Mouse (Mus musculus): ENCODE data around the gene Ube2n. TPM values are rescaled to one million over a fixed set of nuclear protein-coding genes. Genes with fewer than 3 reads are reported as not detected.

Gene Ube2n
- total RNA-seq (2021) = 100 to 1,000 TPM in 1 of 2 experiments, 10 to 100 TPM in 1; 91.7 to 110 TPM
- long read RNA-seq, experiment 1, transcript Ube2n-201 (4 exons, 3,867 nt) = major isoform, 58 of 62 reads
- long read RNA-seq, experiment 1, partial matches to known transcripts = 0 of 62 reads
- long read RNA-seq, experiment 1, other reads (novel, unspliced or antisense) = 2 of 62 reads
- long read RNA-seq, experiment 2, transcript Ube2n-201 (4 exons, 3,867 nt) = major isoform, 59 of 62 reads
- long read RNA-seq, experiment 2, partial matches to known transcripts = 1 of 62 reads
- long read RNA-seq, experiment 2, other reads (novel, unspliced or antisense) = 2 of 62 reads

DNA sequence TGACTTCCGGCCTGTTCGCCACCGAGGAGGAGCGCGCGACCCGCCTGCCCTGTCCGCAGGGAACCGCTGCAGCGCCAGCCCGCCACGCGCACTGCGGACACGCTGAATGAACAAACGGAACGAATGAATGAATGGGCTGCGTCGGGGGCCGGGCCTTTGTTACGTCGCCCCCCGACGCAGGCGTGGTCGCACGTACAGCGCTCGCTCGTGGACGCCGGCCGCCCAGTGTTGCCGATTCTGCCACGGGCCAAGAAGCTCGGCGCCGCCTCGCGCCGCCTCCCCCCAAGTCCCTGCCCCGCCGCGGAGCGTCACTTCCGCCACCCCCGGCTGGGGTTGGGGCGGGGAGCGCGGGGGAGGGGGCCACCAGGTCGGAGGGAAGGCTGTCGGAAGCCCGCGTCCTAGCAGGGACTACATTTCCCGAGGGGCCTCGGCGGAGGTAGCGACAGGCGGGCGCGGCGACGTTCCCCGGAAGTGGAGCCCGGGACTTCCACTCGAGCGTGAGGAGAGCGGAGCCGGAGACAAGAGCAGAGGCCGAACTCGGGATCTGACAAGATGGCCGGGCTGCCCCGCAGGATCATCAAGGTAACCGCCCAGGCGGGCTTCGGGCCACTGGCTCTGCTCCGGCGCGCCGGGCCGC lies at the start of gene Ube2n:
TSS of gene Ube2n (plus strand) at position 490 of the 637 bp plus-strand sequence.
- intact Hi-C loops (cut with DNase I; ENCODE audit: low total_unique reads) = no loop called here
- peak; percentile 99 for DNase-seq

GRCm38 (mm10) chr10:95465485-95465896 lies 49.5 kb upstream of the Ube2n start:
- no peak for DNase-seq
- intact Hi-C loops (cut with DNase I; ENCODE audit: low total_unique reads) = no loop called here

DNA sequence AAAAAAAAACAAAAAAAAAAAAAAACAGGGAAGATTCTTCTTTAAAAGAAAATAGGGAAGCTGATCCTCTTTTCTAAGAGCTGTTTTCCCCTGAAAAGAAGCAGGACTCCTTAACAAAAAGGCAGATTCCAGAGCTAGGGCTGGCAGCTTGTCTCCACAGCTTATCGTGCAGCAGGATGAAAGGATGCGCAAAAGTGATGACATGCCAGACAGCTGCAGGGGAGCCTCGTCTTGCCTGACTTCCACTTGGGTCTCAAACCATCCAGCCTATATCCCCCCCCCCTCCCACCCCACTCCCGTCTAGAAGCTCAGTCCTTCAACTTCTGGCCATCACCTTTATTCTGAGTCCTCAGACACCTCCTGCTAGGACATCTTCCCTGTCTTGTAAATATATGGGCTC lies 46.1 kb upstream of the Ube2n start:
- intact Hi-C loops (cut with DNase I; ENCODE audit: low total_unique reads) = no loop called here
- DNase-seq = no peak

- DNase-seq = no peak
- intact Hi-C loops (cut with DNase I; ENCODE audit: low total_unique reads) = no loop called here
These were observed 43.8 kb upstream of the Ube2n start for GRCm38 (mm10) chr10:95471186-95471585.

DNA sequence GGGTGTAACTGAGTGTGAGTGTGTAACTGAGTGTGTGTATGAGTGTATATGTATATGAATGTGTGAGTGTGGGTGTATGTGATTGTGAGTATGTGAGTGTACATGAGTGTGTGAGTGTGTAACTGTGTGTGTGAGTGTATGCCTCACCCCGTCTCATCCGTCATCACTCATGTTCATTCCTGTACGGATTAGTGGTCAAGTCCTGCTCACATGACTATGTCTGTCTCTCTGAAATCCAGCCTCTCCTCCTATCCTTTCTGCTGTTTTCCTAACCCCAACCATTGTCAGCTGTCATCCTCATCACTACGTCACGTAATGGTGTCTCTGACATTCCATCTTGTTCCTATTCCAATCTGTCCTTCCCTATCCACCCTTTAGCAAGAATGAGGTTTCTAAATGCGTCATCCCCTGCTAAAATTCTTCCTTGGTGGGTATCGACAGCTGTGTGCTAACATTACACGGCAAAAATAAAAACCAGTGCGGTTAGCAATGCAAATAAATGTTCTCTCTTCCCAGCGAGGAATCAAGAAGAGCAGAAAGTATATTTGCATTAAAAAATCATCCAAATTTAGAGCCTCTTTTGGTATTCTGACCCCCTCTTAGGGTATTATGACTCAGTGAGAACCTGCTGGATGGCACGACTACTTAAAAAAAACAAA lies 42.9 kb upstream of the Ube2n start:
- intact Hi-C loops (cut with DNase I; ENCODE audit: low total_unique reads) = no loop called here
- no peak for DNase-seq

DNA sequence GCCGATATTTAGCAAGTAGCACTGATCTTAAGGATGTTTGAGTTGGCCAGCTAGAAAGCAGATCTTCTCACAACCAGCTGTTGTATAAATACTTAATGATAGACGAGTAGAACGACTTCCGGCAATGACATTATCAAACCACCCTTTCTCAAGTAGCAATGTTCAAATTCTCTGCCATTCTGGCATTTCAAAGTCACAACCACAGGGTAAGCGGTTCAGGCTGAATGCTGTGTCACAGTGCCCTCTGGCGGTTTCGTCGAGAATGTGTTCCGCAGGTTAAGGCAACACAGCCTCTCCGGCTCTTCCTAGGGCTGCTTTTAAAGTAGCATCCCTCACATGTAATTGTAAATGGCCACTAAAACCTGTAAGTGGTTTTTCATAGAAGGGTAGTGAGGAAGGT lies 39.0 kb upstream of the Ube2n start:
- peak; percentile 84 for DNase-seq
- intact Hi-C loops (cut with DNase I; ENCODE audit: low total_unique reads) = loop anchor here (5.0 kb wide), 3 partner anchors 54 to 484 kb away; no protein-coding TSS in a partner anchor

- intact Hi-C loops (cut with DNase I; ENCODE audit: low total_unique reads) = loop anchor here (5.0 kb wide), 3 partner anchors 55 to 485 kb away; no protein-coding TSS in a partner anchor
- DNase-seq = no peak
These were observed 37.4 kb upstream of the Ube2n start for GRCm38 (mm10) chr10:95477516-95477915.

DNA sequence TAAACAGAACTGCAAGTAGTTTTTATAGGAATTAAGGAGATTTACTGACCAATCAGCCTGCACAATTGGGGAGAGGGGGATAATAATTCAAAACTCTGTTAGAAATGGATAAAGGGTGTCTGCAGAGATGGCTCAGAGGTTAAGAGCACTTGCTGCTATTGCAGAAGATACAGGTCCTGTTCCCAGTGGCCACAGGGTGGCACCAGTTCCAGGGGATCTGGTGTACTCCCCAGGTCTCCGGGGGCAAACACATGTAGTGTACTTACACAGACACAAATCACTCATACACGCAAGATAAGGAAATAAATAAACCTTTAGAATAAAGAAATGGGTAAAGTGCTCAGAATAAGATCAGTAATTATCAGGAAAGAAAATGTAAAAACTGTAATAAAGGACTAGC lies 25.3 kb upstream of the Ube2n start:
- DNase-seq = peak; percentile 52
- intact Hi-C loops (cut with DNase I; ENCODE audit: low total_unique reads) = no loop called here

DNA sequence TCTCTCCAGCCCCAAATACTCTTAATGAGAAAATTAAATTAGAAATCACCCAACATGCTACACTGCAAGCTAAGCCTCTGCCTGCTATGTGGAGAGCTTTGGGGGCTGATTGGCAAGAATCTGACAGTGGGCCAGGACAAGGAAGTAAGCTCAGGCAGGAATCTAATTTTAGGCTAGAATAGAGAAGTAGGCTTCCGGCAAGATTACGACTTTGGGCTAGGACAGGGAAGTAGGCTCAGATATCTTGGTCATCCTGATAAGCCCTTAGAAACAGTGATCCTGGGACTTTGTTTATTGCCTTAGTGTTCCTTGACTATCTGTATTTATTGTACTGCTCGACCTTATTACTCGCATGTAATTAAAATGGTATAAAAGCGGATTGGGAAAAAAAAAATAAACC lies 20.7 kb upstream of the Ube2n start:
- intact Hi-C loops (cut with DNase I; ENCODE audit: low total_unique reads) = no loop called here
- DNase-seq = no peak

DNA sequence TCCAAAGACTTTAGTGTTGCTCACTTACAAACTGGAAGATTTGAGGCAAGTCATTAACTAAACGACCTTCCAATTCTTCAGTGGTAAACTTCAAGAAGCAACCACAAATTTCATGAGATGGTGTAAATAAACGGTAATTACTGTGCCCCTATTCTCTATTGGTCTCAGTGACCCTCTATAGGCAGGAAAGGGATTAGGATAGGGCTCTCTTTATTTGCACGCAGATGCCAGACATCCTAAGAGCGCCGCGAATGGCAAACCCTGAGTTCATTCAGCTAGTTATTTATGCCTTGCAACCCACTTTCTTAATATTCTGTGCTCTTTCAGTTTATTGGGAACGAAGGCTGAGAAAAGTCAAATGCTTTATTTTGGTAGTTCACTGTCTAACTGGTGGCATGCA lies 13.9 kb upstream of the Ube2n start:
- intact Hi-C loops (cut with DNase I; ENCODE audit: low total_unique reads) = no loop called here
- no peak for DNase-seq

- intact Hi-C loops (cut with DNase I; ENCODE audit: low total_unique reads) = no loop called here
These were observed 13.4 kb upstream of the Ube2n start, which contains the start of gene Mrpl42 for GRCm38 (mm10) chr10:95501463-95502081. Gene Mrpl42, minus strand, starts transcription at chr10:95501940.

DNA sequence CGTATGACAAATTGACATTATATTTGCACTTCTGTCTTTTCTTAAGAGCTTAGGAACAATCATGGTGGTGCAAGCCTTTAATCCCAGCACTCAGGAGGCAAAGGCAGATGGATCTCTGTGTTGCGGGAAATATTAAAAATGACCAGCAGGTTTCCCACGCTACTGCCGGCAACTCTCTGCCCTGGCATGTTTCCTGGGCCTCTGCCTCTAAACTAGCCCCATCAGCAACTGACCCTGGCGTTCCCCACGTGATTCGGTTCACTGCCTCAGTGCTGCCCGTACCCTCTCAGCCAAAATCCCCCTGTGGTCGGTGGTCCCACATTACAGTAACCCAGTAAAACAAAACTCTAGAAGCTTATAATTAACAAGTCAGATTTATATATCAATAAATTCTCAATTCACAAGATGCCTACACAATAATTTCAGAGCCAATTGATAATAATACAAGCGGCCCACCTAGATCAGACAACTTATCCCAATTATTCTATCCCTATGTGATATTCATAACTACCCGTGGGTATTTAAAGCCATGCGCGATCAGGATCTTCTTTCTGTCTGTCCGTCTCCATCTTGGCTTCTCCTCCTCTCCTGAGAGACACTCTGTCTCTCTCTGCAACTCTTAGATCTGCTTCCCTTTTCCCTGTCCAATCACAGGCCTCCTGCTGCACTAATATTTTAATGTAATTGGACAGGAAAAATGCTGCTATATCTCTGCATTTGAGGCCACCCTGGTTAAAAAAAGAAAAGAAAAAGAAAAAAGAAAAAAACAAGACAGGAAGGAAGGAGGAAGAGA lies 11.3 kb upstream of the Ube2n start:
- intact Hi-C loops (cut with DNase I; ENCODE audit: low total_unique reads) = no loop called here
- DNase-seq = no peak

More at GRCm38 (mm10) chr10:95501463-95502081, 13.4 kb upstream of the Ube2n start, which contains the start of gene Mrpl42:
- DNase-seq = peak; percentile 89

- no peak for DNase-seq
- intact Hi-C loops (cut with DNase I; ENCODE audit: low total_unique reads) = no loop called here
These were observed 10.6 kb upstream of the Ube2n start for GRCm38 (mm10) chr10:95504341-95504740.

- intact Hi-C loops (cut with DNase I; ENCODE audit: low total_unique reads) = no loop called here
- DNase-seq = no peak
These were observed 6.8 kb upstream of the Ube2n start for GRCm38 (mm10) chr10:95508126-95508525.

DNA sequence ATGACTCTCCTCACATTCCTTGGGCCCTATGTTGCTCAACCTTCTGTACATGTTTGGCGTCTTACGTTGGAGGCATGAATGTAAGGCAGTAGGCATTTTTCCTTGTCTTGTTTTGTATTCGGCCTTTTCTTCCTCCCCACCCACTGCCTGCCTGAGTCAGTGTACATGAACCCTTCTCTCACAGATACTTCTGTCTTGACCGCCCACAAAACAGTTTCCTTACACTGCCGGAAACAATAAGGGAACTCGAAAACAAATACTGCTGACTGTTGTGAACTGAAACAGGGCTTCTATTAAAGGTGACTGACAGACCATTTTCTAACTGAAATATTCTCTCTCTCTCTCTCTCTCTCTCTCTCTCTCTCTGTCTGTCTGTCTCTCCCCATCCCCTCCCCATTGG lies 6.2 kb upstream of the Ube2n start:
- DNase-seq = no peak
- intact Hi-C loops (cut with DNase I; ENCODE audit: low total_unique reads) = no loop called here

DNA sequence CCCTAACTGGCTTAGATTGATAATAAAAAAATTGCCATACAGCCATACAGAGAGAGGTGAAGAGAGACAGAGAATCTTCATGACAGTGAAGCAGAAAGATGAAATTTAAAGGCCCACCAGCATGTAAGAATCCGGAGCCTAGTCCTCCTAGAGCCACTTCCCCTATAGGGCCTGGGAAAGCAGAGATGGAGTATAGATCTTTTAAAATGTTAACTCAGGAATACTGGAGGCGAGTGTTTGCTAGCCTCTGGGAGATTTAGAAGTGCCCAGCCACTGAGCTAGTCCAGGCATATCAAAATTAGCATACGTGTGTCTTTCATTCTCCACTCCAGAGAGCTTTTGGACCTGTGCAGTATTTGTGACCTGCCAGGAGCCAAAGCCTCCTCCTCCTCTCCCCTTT lies 5.7 kb upstream of the Ube2n start:
- no peak for DNase-seq
- intact Hi-C loops (cut with DNase I; ENCODE audit: low total_unique reads) = no loop called here

GRCm38 (mm10) chr10:95512635-95513034 lies 2.3 kb upstream of the Ube2n start:
- DNase-seq = no peak
- intact Hi-C loops (cut with DNase I; ENCODE audit: low total_unique reads) = no loop called here

DNA sequence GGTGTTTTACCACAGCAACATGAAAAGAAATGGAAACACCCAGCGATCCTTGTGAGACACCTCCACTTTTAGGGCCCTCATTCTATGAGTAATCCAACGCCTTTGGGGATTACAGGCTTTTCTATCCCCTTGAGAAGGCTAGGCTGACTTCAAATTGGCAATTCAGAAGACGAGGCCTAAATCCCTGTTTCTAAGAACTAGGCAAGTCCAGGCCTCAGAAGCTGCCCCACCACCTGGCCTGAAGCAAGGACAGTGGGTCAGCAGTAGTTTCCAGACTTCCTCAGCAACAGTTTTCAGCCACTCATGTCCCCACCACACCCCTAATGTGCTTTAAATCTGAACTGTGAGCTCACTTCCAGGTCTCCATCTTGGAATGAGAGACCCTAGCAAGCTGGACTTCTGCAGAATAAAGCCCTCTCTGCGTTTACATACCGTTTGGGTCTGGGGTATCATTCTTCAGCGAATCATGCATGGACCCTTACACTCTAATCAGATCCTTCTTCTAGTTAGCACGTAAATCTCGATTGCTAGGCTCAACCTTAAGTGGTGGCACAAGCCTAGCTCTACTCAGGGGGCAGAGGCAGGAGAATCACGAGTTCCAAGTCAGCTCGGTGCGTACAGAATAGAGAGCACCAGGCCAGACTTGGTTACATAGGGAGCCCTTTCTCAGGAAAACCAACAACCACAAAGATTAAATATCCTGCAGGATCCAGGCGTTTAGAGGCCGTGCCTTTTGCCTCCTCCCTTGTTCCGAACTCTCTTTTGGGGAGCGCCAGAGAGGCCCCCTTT lies 983 bp upstream of the Ube2n start:
- no peak for DNase-seq
- intact Hi-C loops (cut with DNase I; ENCODE audit: low total_unique reads) = no loop called here
